Mouse (Mus musculus) small intestine, adult 2 months (tissue): ENCODE measurements at regions not wholly inside any gene's neighbourhood (a gene's known extent, or its start where the extent isn't known, plus 50 kb on each side); places are given as distances from the start of the nearest gene placed in this dataset.

Experiments used
- H3K27ac ChIP-seq: fragments of 200-500 bp; 2 replicates; pipeline ENCODE4 v1.5.1; 2012; ENCODE audit warnings: low read depth, low read length, control low read depth, inconsistent platforms; ENCODE audit not compliant: insufficient read depth
- H3K27me3 ChIP-seq: fragments of 200-500 bp; 2 replicates; pipeline ENCODE4 v1.6.1; 2012; ENCODE audit warnings: mild to moderate bottlenecking, moderate library complexity, low read length, inconsistent platforms; ENCODE audit not compliant: control insufficient read depth, insufficient read depth
- H3K36me3 ChIP-seq: fragments of 200-500 bp; 2 replicates; pipeline ENCODE4 v1.6.1; 2012; ENCODE audit warnings: mild to moderate bottlenecking, low read length, control low read depth, inconsistent platforms; ENCODE audit not compliant: control insufficient read depth, insufficient read depth
- H3K4me1 ChIP-seq: fragments of 200-500 bp; 2 replicates; pipeline ENCODE4 v1.6.1; 2012; ENCODE audit warnings: low read length, inconsistent platforms, mixed read lengths; ENCODE audit not compliant: control insufficient read depth, insufficient read depth, insufficient read length
- H3K4me3 ChIP-seq: fragments of 200-500 bp; 2 replicates; pipeline ENCODE4 v1.5.1; 2012; ENCODE audit warnings: low read depth, mild to moderate bottlenecking, control low read depth, inconsistent platforms, low read length, moderate library complexity
- CTCF ChIP-seq: fragments of 200-500 bp; IDR thresholded peaks from 2 replicates; pipeline ENCODE4 v1.5.1; 2012; ENCODE audit warnings: low read depth, mild to moderate bottlenecking, control low read depth, inconsistent platforms, low read length, moderate library complexity, mixed read lengths; ENCODE audit not compliant: insufficient replicate concordance, insufficient read length; ENCODE audit errors: extremely low read depth
- POLR2A ChIP-seq: fragments of 200-500 bp; IDR thresholded peaks from 2 replicates; pipeline ENCODE4 v1.6.1; 2012; ENCODE audit warnings: low read depth, mild to moderate bottlenecking, control low read depth, inconsistent platforms, low read length, moderate library complexity
- WGBS: fragments of 180-500 bp; shearing (Covaris S2); methylation state at CpG from one replicate; pipeline ENCODE4 v1.1.7; 2018; 5-methylcytosine and 5-hydroxymethylcytosine counted together

- no peaks in the 10 kb centered on the region for H3K36me3 ChIP-seq
- H3K4me1 ChIP-seq: no peaks in the 10 kb centered on the region
- no peak overlapping the region for H3K27ac ChIP-seq
- H3K4me3 ChIP-seq: no peak overlapping the region
- 27% methylated on average over 5 of the region's 5 CpGs for WGBS
- TF ChIP-seq CTCF (no peak), POLR2A (no peak)
- H3K27me3 ChIP-seq: no peaks in the 10 kb centered on the region
Measured at GRCm38 (mm10) chr3:83694505-83694904, 71.6 kb upstream of the Sfrp2 start.

- WGBS: 89% methylated on average over 3 of the region's 3 CpGs
- Histone ChIP-seq H3K36me3 (no peaks in the 10 kb centered on the region), H3K4me1 (no peaks in the 10 kb centered on the region), H3K4me3 (no peak overlapping the region), H3K27me3 (no peaks in the 10 kb centered on the region), H3K27ac (no peak overlapping the region)
- TF ChIP-seq CTCF (no peak), POLR2A (no peak)
Measured at GRCm38 (mm10) chr3:83699751-83700150, 66.4 kb upstream of the Sfrp2 start.

GRCm38 (mm10) chr3:83701075-83701474, 65.0 kb upstream of the Sfrp2 start:
- 31% methylated on average over 1 of the region's 1 CpGs for WGBS
- H3K27me3 ChIP-seq: no peaks in the 10 kb centered on the region
- H3K4me1 ChIP-seq: no peaks in the 10 kb centered on the region
- H3K27ac ChIP-seq: no peak overlapping the region
- no peak overlapping the region for H3K4me3 ChIP-seq
- TF ChIP-seq POLR2A (no peak), CTCF (peak; percentile 54; the same call in 1 of the 2 replicates)
- no peaks in the 10 kb centered on the region for H3K36me3 ChIP-seq

GRCm38 (mm10) chr3:83704559-83704958, 61.6 kb upstream of the Sfrp2 start:
- H3K4me3 ChIP-seq: no peak overlapping the region
- H3K27ac ChIP-seq: no peak overlapping the region
- WGBS: 48% methylated on average over 11 of the region's 11 CpGs
- no peaks in the 10 kb centered on the region for H3K4me1 ChIP-seq
- H3K36me3 ChIP-seq: no peaks in the 10 kb centered on the region
- TF ChIP-seq POLR2A (no peak), CTCF (no peak)
- H3K27me3 ChIP-seq: no peaks in the 10 kb centered on the region

DNA sequence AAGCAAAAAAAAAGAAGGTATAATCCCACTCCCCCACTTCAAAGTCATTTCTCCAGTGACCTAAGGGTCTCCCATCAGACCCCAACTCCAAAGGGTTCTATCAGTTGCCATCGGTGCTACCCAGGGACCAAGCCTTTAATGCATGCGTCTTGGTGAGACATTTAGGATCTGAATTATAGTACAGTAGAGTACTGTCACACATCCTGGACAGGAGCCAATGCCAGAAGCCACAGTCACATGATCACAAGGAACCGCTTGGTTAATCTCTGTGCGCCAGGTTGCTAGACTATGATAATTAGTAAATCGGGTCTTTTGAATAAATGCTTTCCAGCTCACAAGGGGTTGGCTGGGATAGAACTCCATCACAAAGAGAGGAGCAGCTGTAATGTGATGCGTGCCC, 60.9 kb upstream of the Sfrp2 start:
- 91% methylated on average over 6 of the region's 6 CpGs for WGBS
- no peak overlapping the region for H3K27ac ChIP-seq
- TF ChIP-seq CTCF (no peak), POLR2A (no peak)
- H3K36me3 ChIP-seq: no peaks in the 10 kb centered on the region
- no peaks in the 10 kb centered on the region for H3K4me1 ChIP-seq
- no peak overlapping the region for H3K4me3 ChIP-seq
- no peaks in the 10 kb centered on the region for H3K27me3 ChIP-seq

DNA sequence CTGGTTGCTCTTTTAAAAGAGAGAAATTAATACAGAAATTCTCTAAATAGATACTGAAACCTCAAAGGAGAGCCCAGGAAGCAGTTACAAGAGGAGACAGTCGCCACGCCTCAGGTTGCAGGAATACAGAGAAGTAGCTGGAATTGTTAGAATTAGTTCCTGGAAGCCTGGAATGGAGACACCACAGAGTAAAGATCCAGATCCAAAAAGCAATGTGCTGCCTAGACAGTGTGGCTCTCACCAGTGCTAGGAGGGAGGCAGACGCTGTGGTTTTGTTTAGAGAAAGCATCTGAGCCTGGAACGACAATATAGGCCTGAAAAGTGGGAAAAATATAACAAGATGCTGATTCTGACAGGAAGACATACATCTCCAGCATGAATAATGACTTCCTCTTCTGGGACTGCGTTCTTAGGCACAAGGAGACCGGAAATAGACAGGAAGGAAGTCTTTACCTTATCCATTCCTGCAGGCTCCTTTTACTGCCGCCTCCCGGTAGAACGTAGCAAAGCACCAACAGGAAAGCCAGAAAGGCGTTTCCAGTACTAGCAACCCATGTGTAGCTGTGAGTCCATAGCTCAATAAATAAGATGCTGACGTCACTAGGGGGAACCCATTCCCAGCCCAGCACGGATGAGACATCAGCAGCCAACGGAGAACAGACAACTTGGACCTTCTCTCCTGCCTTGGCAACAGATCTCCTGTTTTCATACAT, 59.4 kb upstream of the Sfrp2 start:
- 46% methylated on average over 13 of the region's 13 CpGs for WGBS
- H3K36me3 ChIP-seq: no peaks in the 10 kb centered on the region
- no peak for TF ChIP-seq POLR2A
- no peak for TF ChIP-seq CTCF
- H3K4me3 ChIP-seq: no peak overlapping the region
- no peaks in the 10 kb centered on the region for H3K27me3 ChIP-seq
- H3K27ac ChIP-seq: no peak overlapping the region
- H3K4me1 ChIP-seq: no peaks in the 10 kb centered on the region

DNA sequence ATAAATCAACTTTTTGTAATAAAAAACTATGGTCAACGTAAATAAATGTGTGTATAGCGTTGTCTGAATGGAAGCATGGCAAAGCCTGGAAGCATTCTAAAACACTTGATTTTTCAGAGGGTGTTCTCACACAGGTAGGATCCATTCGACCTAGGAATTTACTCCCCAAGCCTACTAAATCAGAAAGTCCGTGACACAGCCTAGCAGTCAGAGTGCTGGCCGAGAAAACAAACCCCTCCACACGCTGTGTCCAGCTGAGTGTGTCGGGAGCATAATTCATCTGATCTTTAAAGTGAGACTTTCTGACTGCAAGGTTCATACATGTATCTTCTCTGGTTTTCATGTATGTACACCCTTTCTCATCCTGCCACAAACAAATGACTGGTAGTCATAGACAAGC, 58.8 kb upstream of the Sfrp2 start:
- 80% methylated on average over 7 of the region's 7 CpGs for WGBS
- Histone ChIP-seq H3K36me3 (no peaks in the 10 kb centered on the region), H3K27me3 (no peaks in the 10 kb centered on the region), H3K4me1 (no peaks in the 10 kb centered on the region), H3K27ac (no peak overlapping the region), H3K4me3 (no peak overlapping the region)
- no peak for TF ChIP-seq CTCF
- TF ChIP-seq POLR2A: no peak
